Mouse (Mus musculus) heart, adult 2 months (tissue): ENCODE measurements at regions not wholly inside any gene's neighbourhood (a gene's known extent, or its start where the extent isn't known, plus 50 kb on each side); places are given as distances from the start of the nearest gene placed in this dataset.
A peak's percentile ranks its signal among the peaks of the same experiment; 100 is the strongest.

Source experiments
- DNase-seq, 2 experiments: peaks; one replicate each; pipeline ENCODE4 v3.0.0; 2021
- H3K27ac ChIP-seq: fragments of 200-600 bp; 2 replicates; pipeline ENCODE4 v1.8.1; 2022
- H3K27me3 ChIP-seq: fragments of 200-500 bp; 2 replicates; pipeline ENCODE4 v1.6.1; 2012; ENCODE audit warnings: mild to moderate bottlenecking, low read length, inconsistent platforms, mixed read lengths; ENCODE audit not compliant: control insufficient read depth, insufficient read depth
- H3K36me3 ChIP-seq: fragments of 200-500 bp; 2 replicates; pipeline ENCODE4 v1.6.1; 2012; ENCODE audit warnings: low read length, inconsistent platforms; ENCODE audit not compliant: control insufficient read depth, insufficient read depth
- H3K4me1 ChIP-seq: fragments of 200-500 bp; 2 replicates; pipeline ENCODE4 v1.6.1; 2011; ENCODE audit warnings: low read length; ENCODE audit not compliant: control insufficient read depth, insufficient read depth
- H3K4me3 ChIP-seq: fragments of 200-600 bp; 2 replicates; pipeline ENCODE4 v1.8.1; 2022
- H3K79me2 ChIP-seq: fragments of 200-500 bp; replicated peaks from 2 replicates; pipeline ENCODE4 v1.6.1; 2012; ENCODE audit warnings: mild to moderate bottlenecking, inconsistent platforms, low read length, moderate library complexity, mixed read lengths; ENCODE audit not compliant: control insufficient read depth, insufficient read depth
- H3K9ac ChIP-seq: fragments of 200-500 bp; 2 replicates; pipeline ENCODE4 v1.6.1; 2012; ENCODE audit warnings: low read depth, mild to moderate bottlenecking, control low read depth, inconsistent platforms, low read length, mixed read lengths
- CTCF ChIP-seq: fragments of 200-600 bp; IDR thresholded peaks from 2 replicates; pipeline ENCODE4 v1.8.1; 2022; ENCODE audit warnings: antibody characterized with exemption, mild to moderate bottlenecking, moderate library complexity
- EP300 ChIP-seq: fragments of 200-500 bp; IDR thresholded peaks from 2 replicates; pipeline ENCODE4 v1.6.1; 2011; ENCODE audit warnings: low read depth, low read length, control low read depth; ENCODE audit not compliant: insufficient read depth
- POLR2A ChIP-seq: fragments of 200-500 bp; IDR thresholded peaks from 2 replicates; pipeline ENCODE4 v1.6.1; 2011; ENCODE audit warnings: mild to moderate bottlenecking, low read depth, low read length, control low read depth; ENCODE audit not compliant: insufficient read depth
- WGBS: fragments of 180-500 bp; shearing (Covaris S2); methylation state at CpG from one replicate; pipeline ENCODE4 v1.1.7; 2018; 5-methylcytosine and 5-hydroxymethylcytosine counted together
- intact Hi-C: fragments of 180-260 bp; cut with DNase I; formaldehyde crosslinking; loops from one replicate; pipeline ENCODE4 v1.15.1; 2025

- no peaks in the 10 kb centered on the region for H3K79me2 ChIP-seq
- peaks cover 26% of the 10 kb centered on the region for H3K4me1 ChIP-seq
- intact Hi-C loops, result loop anchor here (10.0 kb wide), 1 partner anchor 765 kb away; the partner anchor contains the start of gene Rab3gap2
- no peak overlapping the region for H3K9ac ChIP-seq
- peak in 1 of 2 experiments; percentile 65 for DNase-seq
- peaks cover 3% of the 10 kb centered on the region; the same call in 1 of the 2 replicates for H3K36me3 ChIP-seq
- H3K4me3 ChIP-seq, result no peak overlapping the region
- H3K27me3 ChIP-seq, result no peaks in the 10 kb centered on the region
- peak; percentile 49 for TF ChIP-seq CTCF
- no peak for TF ChIP-seq POLR2A
- H3K27ac ChIP-seq, result peak overlapping the region; percentile 21
- WGBS, result 32% methylated on average over 3 of the region's 3 CpGs
These were observed 292.9 kb downstream of the Hlx start for GRCm38 (mm10) chr1:184439506-184439905.

GRCm38 (mm10) chr1:184436387-184436786 is 296.0 kb downstream of the Hlx start:
- H3K4me1 ChIP-seq, result peaks cover 19% of the 10 kb centered on the region
- TF ChIP-seq POLR2A, result no peak
- no peak for TF ChIP-seq CTCF
- TF ChIP-seq EP300, result no peak
- no peak overlapping the region for H3K4me3 ChIP-seq
- H3K36me3 ChIP-seq, result peaks cover 3% of the 10 kb centered on the region; the same call in 1 of the 2 replicates
- no peaks in the 10 kb centered on the region for H3K79me2 ChIP-seq
- no peak for DNase-seq
- intact Hi-C loops, result loop anchor here (10.0 kb wide), 1 partner anchor 768 kb away; the partner anchor contains the start of gene Rab3gap2
- H3K27ac ChIP-seq, result no peak overlapping the region; the same call in 1 of the 2 replicates
- H3K27me3 ChIP-seq, result no peaks in the 10 kb centered on the region
- no peak overlapping the region for H3K9ac ChIP-seq
- WGBS, result 46% methylated on average over 3 of the region's 3 CpGs

GRCm38 (mm10) chr1:184428612-184429011 is 303.8 kb downstream of the Hlx start:
- intact Hi-C loops, result no loop called here
- WGBS, result 44% methylated on average over 8 of the region's 8 CpGs
- peaks cover 2% of the 10 kb centered on the region for H3K4me1 ChIP-seq
- H3K9ac ChIP-seq, result no peak overlapping the region
- no peak overlapping the region for H3K4me3 ChIP-seq
- H3K27me3 ChIP-seq, result no peaks in the 10 kb centered on the region
- TF ChIP-seq POLR2A (no peak), EP300 (no peak), CTCF (peak; percentile 49)
- no peaks in the 10 kb centered on the region for H3K79me2 ChIP-seq
- no peak overlapping the region for H3K27ac ChIP-seq
- H3K36me3 ChIP-seq, result no peaks in the 10 kb centered on the region
- DNase-seq, result no peak

GRCm38 (mm10) chr1:184428035-184428434 is 304.4 kb downstream of the Hlx start:
- Histone ChIP-seq H3K36me3 (no peaks in the 10 kb centered on the region), H3K27me3 (no peaks in the 10 kb centered on the region), H3K4me1 (peaks cover 2% of the 10 kb centered on the region), H3K79me2 (no peaks in the 10 kb centered on the region), H3K4me3 (no peak overlapping the region), H3K27ac (no peak overlapping the region), H3K9ac (no peak overlapping the region)
- intact Hi-C loops, result no loop called here
- no peak for DNase-seq
- WGBS, result 79% methylated on average over 3 of the region's 3 CpGs
- TF ChIP-seq EP300, result no peak
- TF ChIP-seq CTCF, result no peak
- TF ChIP-seq POLR2A, result no peak

- WGBS, result 60% methylated on average over 1 of the region's 1 CpGs
- H3K36me3 ChIP-seq, result no peaks in the 10 kb centered on the region
- DNase-seq, result peak in 1 of 2 experiments; percentile 65
- no peak overlapping the region for H3K9ac ChIP-seq
- no peaks in the 10 kb centered on the region for H3K27me3 ChIP-seq
- TF ChIP-seq EP300 (0 out of 2 replicates have a peak, but pooled peaks have one; percentile 21), CTCF (no peak)
- no peaks in the 10 kb centered on the region for H3K79me2 ChIP-seq
- peaks cover 2% of the 10 kb centered on the region for H3K4me1 ChIP-seq
- H3K27ac ChIP-seq, result peak overlapping the region; percentile 51
- no peak overlapping the region for H3K4me3 ChIP-seq
- intact Hi-C loops, result no loop called here
These were observed 306.7 kb downstream of the Hlx start for GRCm38 (mm10) chr1:184425694-184426093.

DNA sequence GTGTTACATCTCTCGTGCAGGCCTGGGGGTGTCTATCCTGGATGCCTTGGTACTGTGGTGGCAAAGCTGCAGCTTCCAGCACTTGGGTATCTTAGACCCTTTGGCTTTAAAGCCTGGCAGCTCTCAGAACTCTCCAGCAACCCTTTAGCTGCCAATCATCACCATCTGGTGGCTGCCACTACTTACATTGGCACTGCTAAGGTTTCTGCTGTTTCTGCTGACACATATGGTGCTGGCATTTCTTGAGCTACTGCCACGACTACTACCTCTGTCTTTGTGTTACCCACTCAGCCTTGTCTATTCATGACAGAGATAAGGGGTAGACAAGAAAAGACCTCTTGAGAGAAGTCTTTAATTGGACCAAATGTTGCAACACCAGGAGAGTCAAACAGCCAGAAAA is 308.4 kb downstream of the Hlx start:
- Histone ChIP-seq H3K79me2 (no peaks in the 10 kb centered on the region), H3K27me3 (no peaks in the 10 kb centered on the region), H3K4me1 (peaks cover 2% of the 10 kb centered on the region), H3K27ac (no peak overlapping the region), H3K4me3 (no peak overlapping the region), H3K36me3 (no peaks in the 10 kb centered on the region), H3K9ac (no peak overlapping the region)
- no peak for DNase-seq
- TF ChIP-seq EP300 (no peak), POLR2A (no peak), CTCF (no peak)
- WGBS, result 70% methylated on average over 2 of the region's 2 CpGs
- intact Hi-C loops, result no loop called here
